Mouse (Mus musculus) G1E (cell line): ENCODE data around the gene Trim11.

Source experiments
- CTCF ChIP-seq: IDR thresholded peaks from 2 replicates; pipeline ENCODE4 v1.5.1; 2012; ENCODE audit warnings: low read depth, low read length, inconsistent platforms, mixed read lengths
- GATA1 ChIP-seq: IDR thresholded peaks from 2 replicates; pipeline ENCODE4 v1.6.1; 2012; ENCODE audit warnings: borderline replicate concordance, low read length, inconsistent platforms, mixed read lengths
- POLR2AphosphoS5 ChIP-seq: IDR thresholded peaks from 2 replicates; pipeline ENCODE4 v1.6.1; 2012; ENCODE audit warnings: low read depth, low read length, inconsistent platforms; ENCODE audit not compliant: insufficient replicate concordance

GRCm38 (mm10) chr11:58959921-58960465 is 17.9 kb upstream of the Trim11 start:
- no peak for TF ChIP-seq CTCF
- no peak for TF ChIP-seq POLR2AphosphoS5
- TF ChIP-seq GATA1 = no peak
